Mouse (Mus musculus) heart, embryonic 15.5 days (tissue): ENCODE results near the gene Ap2a1. TPM values are rescaled to one million over a fixed set of nuclear protein-coding genes. Genes with fewer than 3 reads are reported as not detected.
A peak's percentile ranks its signal among the peaks of the same experiment; 100 is the strongest.

Experiments
- ATAC-seq: fragments of 200-750 bp; cut with Nextera tagmentation; replicated peaks from 2 replicates; pipeline ENCODE4 v1.8.0; 2017; ENCODE audit warnings: low read depth, moderate TSS enrichment; ENCODE audit not compliant: insufficient number of reproducible peaks, insufficient read depth, low FRiP score
- H3K27ac ChIP-seq: fragments of 300-500 bp; sonication (generic); 2 replicates; pipeline ENCODE4 v1.5.1; 2015; ENCODE audit warnings: mild to moderate bottlenecking, inconsistent platforms
- H3K27me3 ChIP-seq: fragments of 300-500 bp; sonication (generic); 2 replicates; pipeline ENCODE4 v1.6.1; 2015; ENCODE audit warnings: inconsistent platforms
- H3K36me3 ChIP-seq: fragments of 300-500 bp; sonication (generic); 2 replicates; pipeline ENCODE4 v1.6.1; 2015; ENCODE audit warnings: mild to moderate bottlenecking, inconsistent platforms
- H3K4me1 ChIP-seq: fragments of 300-500 bp; sonication (generic); replicated peaks from 2 replicates; pipeline ENCODE4 v1.6.1; 2015; ENCODE audit warnings: inconsistent platforms
- H3K4me2 ChIP-seq: fragments of 300-500 bp; sonication (generic); 2 replicates; pipeline ENCODE4 v1.6.1; 2015; ENCODE audit warnings: inconsistent platforms, mild to moderate bottlenecking, moderate library complexity
- H3K4me3 ChIP-seq: fragments of 300-500 bp; sonication (generic); 2 replicates; pipeline ENCODE4 v1.5.1; 2015; ENCODE audit warnings: mild to moderate bottlenecking, inconsistent platforms
- H3K9ac ChIP-seq: fragments of 300-500 bp; sonication (generic); 2 replicates; pipeline ENCODE4 v1.6.1; 2015; ENCODE audit warnings: mild to moderate bottlenecking, inconsistent platforms
- H3K9me3 ChIP-seq: fragments of 300-500 bp; sonication (generic); replicated peaks from 2 replicates; pipeline ENCODE4 v1.6.1; 2016; ENCODE audit warnings: inconsistent platforms
- WGBS: fragments of 180-500 bp; shearing (Covaris S2); methylation state at CpG from one replicate; pipeline ENCODE4 v1.1.7; 2015; ENCODE audit warnings: mixed read lengths; 5-methylcytosine and 5-hydroxymethylcytosine counted together
- polyA plus RNA-seq: library from polyadenylated mRNA; unstranded; fragments of >200 nt; fragmentation: Nextera tagmentation; extraction: Ambion mirVana; gene quantifications from 2 replicates; pipeline ENCODE4 v1.2.1, GENCODE M21; 2015

The Ap2a1 gene
- polyA plus RNA-seq, 1 experiment from 2014 or later: 51.9 TPM

DNA sequence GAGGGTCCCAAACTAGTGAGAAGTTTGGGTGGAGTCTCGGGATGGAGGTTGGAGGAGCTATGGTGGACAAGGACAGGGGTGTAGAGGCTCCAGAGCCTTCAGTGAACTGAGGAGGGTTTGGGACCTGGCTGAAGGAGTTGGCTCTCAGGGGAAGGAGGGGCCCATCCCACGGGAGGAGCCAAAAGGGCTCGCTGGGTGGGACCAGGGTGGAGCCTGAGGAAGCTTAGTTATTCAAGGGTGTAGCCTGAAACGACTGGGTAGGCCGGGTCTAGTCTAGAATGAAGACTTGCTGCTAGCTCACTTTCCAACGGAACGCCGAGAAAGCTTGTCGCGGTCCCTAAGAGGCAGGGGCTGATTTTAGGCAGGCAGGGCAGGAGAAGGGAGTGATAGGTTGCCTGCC is 22.7 kb upstream of the Ap2a1 start:
- WGBS: under 1% methylated on average over 10 of the region's 10 CpGs
- H3K27ac ChIP-seq: peak overlapping the region; percentile 72
- peak overlapping the region; percentile 95 for H3K4me2 ChIP-seq
- peak overlapping the region; percentile 58 for H3K4me3 ChIP-seq
- peaks cover 39% of the 10 kb centered on the region for H3K27me3 ChIP-seq
- H3K9me3 ChIP-seq: no peaks in the 10 kb centered on the region
- no peaks in the 10 kb centered on the region for H3K36me3 ChIP-seq
- H3K9ac ChIP-seq: peak overlapping the region; percentile 67
- ATAC-seq: peak; percentile 72
- H3K4me1 ChIP-seq: peaks cover 18% of the 10 kb centered on the region

DNA sequence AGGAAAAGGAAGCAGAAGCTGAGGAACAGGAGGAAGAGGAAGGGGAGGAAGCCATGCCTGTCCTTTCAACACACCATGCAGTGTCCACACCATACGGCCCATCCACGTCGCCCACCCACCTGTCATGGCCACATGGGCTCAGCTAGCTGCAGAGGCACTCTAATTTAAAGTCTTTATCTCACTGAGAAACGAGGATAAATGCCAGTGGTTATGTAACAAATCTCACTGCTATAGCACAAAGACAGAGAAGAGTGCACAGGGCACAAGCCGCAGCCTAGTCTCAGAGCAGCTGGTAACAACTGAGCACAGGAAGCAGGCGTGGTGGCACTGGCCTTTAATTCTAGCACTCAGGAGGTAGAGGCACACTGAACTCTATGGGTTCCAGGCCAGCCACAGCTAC is 20.6 kb upstream of the Ap2a1 start:
- Histone ChIP-seq H3K27ac (no peak overlapping the region), H3K9ac (no peak overlapping the region), H3K4me1 (peaks cover 18% of the 10 kb centered on the region), H3K4me2 (no peak overlapping the region), H3K27me3 (peaks cover 39% of the 10 kb centered on the region), H3K36me3 (no peaks in the 10 kb centered on the region), H3K4me3 (no peak overlapping the region), H3K9me3 (no peaks in the 10 kb centered on the region)
- WGBS: 66% methylated on average over 6 of the region's 6 CpGs
- no peak for ATAC-seq

DNA sequence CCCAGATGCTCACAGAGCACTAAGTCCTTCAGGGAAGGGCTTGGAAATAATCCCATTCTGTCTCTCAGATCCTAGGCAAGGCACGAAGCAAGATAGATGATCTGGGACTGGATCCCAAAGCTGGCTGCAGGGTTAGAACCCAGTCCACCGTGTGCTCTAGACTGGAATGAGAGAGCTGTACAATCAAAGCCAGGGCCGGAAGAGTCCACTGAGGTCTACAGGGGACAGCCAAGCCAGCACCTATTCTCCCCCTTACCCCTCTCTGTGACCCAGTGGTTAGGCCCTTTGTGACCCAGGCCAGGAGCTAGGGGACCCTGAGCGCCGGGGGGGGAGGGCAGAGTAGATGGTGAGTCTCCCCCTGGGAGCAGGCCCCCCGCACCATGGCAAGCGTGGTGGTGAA is 13.6 kb upstream of the Ap2a1 start, which contains the start of gene Tsks:
TSS of gene Tsks (plus strand) at position 301 of the 400 bp plus-strand sequence.
- Histone ChIP-seq H3K9me3 (no peaks in the 10 kb centered on the region), H3K9ac (no peak within 1 kb of the TSS), H3K4me2 (no peak within 1 kb of the TSS), H3K27ac (no peak within 1 kb of the TSS), H3K36me3 (no peaks in the 10 kb centered on the region), H3K27me3 (0 out of 2 replicates have a peak, but pooled peaks cover 6% of the 10 kb centered on the region), H3K4me3 (no peak within 1 kb of the TSS), H3K4me1 (no peaks in the 10 kb centered on the region)
- WGBS: 75% methylated on average over 6 of the region's 7 CpGs
- ATAC-seq: no peak

DNA sequence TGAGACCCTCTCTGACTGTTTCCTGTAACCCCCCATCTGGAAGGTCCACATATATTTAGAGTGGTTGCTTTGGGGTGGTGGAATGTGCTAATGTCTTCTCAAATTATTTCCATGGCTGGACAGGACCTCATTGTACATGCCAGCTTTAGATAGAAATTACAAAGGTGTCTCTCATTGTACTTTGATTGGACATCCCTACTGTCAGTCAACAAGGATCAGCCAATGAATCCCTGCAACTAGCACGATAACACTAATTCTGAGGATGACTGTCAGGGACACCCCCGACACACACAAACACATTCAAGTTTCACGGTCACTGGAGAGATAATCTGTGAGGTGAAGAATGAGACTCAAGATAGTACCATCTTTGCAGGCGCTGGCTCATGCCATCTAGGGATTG is 9.4 kb upstream of the Ap2a1 start:
- no peak for ATAC-seq

DNA sequence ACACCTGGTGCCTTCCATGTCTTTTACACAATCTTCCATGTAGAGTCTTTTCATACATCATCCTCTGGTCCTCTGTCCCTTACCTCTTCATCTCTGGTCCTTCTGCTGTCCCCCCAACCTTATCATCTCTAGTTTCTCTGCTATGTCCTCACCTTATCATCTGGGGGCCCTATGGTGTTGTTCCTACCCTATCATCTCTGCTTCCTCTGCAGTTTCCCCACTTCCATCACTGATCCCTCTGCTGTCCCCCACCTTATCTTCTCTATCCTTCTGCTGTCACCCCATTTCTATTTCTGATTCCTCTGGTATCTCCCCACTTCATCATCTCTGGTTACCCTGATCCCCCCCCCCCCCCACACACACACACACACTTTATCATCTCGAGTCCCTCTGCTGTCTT is 726 bp downstream of the Ap2a1 start:
- Histone ChIP-seq H3K9me3 (no peaks in the 10 kb centered on the region), H3K9ac (peak overlapping the region; percentile 96), H3K27me3 (no peaks in the 10 kb centered on the region), H3K36me3 (peaks cover 8% of the 10 kb centered on the region; the same call in 1 of the 2 replicates), H3K27ac (peak overlapping the region; percentile 91; the same call in 1 of the 2 replicates), H3K4me3 (peak overlapping the region; percentile 99), H3K4me1 (peaks cover 22% of the 10 kb centered on the region), H3K4me2 (peak overlapping the region; percentile 74)
- WGBS: 0% methylated on average over 1 of the region's 1 CpGs
- no peak for ATAC-seq

More for the DNA sequence above, 9.4 kb upstream of the Ap2a1 start:
- H3K27ac ChIP-seq: no peak overlapping the region
- 84% methylated on average over 4 of the region's 4 CpGs for WGBS
- H3K4me3 ChIP-seq: no peak overlapping the region
- no peak overlapping the region for H3K4me2 ChIP-seq
- no peak overlapping the region for H3K9ac ChIP-seq
- no peaks in the 10 kb centered on the region for H3K27me3 ChIP-seq
- H3K4me1 ChIP-seq: no peaks in the 10 kb centered on the region
- no peaks in the 10 kb centered on the region for H3K36me3 ChIP-seq
- no peaks in the 10 kb centered on the region; the same call in 1 of the 2 replicates for H3K9me3 ChIP-seq

DNA sequence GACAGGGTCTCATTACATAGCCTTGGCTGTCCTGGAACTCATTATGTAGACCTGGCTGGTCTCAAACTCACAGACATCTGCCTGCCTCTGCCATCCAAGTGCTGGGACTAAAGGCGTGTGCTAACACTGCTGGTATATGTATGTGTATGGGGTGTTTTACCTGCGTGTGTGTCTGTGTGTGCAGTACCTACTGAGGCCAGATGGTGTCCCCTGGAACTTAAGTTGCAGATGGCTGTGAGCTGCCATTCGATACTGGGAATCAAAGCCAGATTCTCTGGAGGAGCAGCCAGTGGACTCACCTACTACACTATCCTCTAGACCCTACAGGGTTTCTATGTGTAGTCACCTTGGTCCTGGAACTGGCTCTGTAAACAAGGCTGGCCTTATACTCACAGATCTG is 3.8 kb downstream of the Ap2a1 start:
- Histone ChIP-seq H3K9ac (no peak overlapping the region), H3K9me3 (no peaks in the 10 kb centered on the region), H3K27ac (no peak overlapping the region), H3K27me3 (no peaks in the 10 kb centered on the region), H3K4me3 (no peak overlapping the region), H3K36me3 (peaks cover 27% of the 10 kb centered on the region), H3K4me1 (peaks cover 20% of the 10 kb centered on the region), H3K4me2 (no peak overlapping the region)
- 80% methylated on average over 3 of the region's 3 CpGs for WGBS
- ATAC-seq: no peak

DNA sequence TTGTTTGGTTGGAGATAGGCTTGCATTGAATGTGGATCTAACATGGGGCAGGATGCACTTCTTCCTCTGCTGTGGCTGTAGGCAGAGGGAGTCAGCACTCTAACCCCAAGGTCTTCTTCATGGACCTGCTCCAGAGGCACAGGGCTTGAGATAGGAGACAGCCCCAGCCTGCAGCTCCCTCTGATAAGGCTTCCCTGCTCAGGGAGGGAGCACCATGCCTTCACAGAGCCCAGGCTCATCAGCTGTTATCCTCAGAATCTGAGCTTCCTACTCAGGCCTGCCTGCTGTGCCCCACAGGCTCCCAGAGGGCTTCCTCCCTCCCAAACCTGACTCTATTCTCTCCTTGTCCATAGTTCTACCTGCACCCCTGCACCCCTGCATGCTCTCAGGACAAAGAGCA is 6.8 kb downstream of the Ap2a1 start:
- Histone ChIP-seq H3K4me1 (peaks cover 13% of the 10 kb centered on the region), H3K27ac (no peak overlapping the region), H3K9ac (no peak overlapping the region), H3K4me2 (no peak overlapping the region), H3K27me3 (no peaks in the 10 kb centered on the region), H3K4me3 (no peak overlapping the region), H3K36me3 (peaks cover 27% of the 10 kb centered on the region), H3K9me3 (no peaks in the 10 kb centered on the region)
- no peak; the same call in 1 of the 2 replicates for ATAC-seq

DNA sequence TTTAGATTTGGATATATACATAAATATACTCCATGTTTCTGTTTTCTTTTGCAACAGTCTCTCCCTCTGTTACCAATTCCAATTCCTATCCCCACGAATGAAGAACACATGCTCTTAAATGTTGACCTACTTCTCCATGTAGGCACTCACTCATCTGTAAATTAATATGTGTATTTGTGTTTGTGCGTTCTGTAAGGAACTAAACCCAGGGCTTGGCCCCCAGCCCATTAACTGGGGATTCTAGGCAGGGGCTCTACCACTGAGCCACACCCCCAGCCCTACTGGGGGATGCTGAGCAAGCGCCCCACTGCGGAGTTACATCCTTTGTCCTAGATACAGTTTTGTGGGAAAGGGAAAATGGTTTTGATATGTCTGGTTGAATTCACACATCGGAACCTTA is 10.2 kb downstream of the Ap2a1 start:
- ATAC-seq: no peak
- H3K27me3 ChIP-seq: no peaks in the 10 kb centered on the region
- H3K4me2 ChIP-seq: no peak overlapping the region
- H3K36me3 ChIP-seq: peaks cover 32% of the 10 kb centered on the region
- H3K27ac ChIP-seq: no peak overlapping the region
- H3K9me3 ChIP-seq: no peaks in the 10 kb centered on the region
- H3K4me3 ChIP-seq: no peak overlapping the region
- peaks cover 16% of the 10 kb centered on the region for H3K4me1 ChIP-seq
- no peak overlapping the region for H3K9ac ChIP-seq
- 93% methylated on average over 5 of the region's 5 CpGs for WGBS

DNA sequence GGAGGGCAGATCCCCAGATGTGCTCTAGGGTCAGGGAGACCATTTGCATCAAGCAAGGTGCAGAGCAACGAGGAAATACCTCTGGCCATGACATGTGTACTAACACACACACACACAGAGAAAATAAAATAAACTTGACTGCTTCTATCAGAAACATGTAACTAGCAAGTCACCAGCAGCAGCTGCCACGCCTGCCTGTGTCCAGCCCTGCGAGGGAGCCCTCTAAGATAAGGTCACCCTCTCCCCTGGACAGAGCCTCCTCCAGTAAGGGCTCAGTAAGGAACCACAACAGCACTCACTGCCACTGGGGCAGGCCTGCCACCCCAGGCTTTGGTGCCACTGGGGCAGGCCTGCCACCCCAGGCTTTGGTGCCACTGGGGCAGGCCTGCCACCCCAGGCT is 11.1 kb downstream of the Ap2a1 start:
- H3K9ac ChIP-seq: no peak overlapping the region
- H3K4me3 ChIP-seq: no peak overlapping the region
- ATAC-seq: no peak
- H3K4me2 ChIP-seq: no peak overlapping the region
- H3K9me3 ChIP-seq: no peaks in the 10 kb centered on the region
- 63% methylated on average over 3 of the region's 3 CpGs for WGBS
- H3K4me1 ChIP-seq: peaks cover 16% of the 10 kb centered on the region
- H3K36me3 ChIP-seq: peaks cover 30% of the 10 kb centered on the region
- no peaks in the 10 kb centered on the region for H3K27me3 ChIP-seq
- H3K27ac ChIP-seq: no peak overlapping the region

DNA sequence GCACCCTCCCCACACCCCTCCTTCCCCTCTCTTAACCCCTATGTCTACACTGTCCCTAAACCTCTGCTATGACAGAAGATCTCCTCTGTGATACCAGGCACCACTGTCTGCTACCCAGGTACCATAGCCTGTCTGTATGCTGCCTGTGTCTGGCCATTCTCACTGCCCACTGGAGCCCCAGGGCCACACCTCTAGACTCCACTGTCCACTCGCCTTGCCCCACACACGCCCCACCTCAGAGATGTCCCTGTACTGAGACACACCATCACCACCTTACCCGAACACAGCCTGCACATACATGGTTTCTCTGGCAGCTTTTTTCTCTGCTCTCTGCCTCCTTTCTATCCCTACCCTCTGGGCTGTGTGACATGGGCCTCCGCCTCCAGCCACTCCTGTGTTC is 12.4 kb downstream of the Ap2a1 start:
- no peak overlapping the region for H3K4me2 ChIP-seq
- no peaks in the 10 kb centered on the region for H3K9me3 ChIP-seq
- no peak overlapping the region for H3K9ac ChIP-seq
- ATAC-seq: 0 out of 2 replicates have a peak, but pooled peaks have one; percentile 7
- no peaks in the 10 kb centered on the region for H3K27me3 ChIP-seq
- peaks cover 16% of the 10 kb centered on the region for H3K4me1 ChIP-seq
- H3K4me3 ChIP-seq: no peak overlapping the region
- H3K36me3 ChIP-seq: peaks cover 20% of the 10 kb centered on the region; the same call in 1 of the 2 replicates
- WGBS: 90% methylated on average over 4 of the region's 4 CpGs
- no peak overlapping the region for H3K27ac ChIP-seq

DNA sequence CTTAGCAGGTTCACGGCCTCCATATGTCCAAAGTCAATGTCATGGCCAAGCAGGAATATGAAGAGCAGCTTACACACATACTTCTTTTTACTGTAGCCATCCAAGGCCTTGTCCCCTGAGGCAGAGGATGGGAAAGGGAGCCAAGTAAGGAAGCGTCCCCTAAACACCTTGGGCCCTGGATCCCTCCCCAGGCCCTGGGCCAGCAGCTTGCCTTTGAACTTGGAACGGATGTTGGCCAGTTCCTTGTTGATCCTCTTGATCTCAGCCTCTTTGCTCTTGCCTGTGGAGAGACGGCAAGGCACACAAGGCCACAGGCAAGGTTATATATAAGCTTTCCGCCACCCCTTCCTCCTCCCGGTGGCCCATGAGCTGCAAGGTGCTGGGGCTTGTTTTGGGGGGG is 13.1 kb downstream of the Ap2a1 start:
- Histone ChIP-seq H3K4me1 (peaks cover 16% of the 10 kb centered on the region), H3K27me3 (no peaks in the 10 kb centered on the region), H3K4me2 (no peak overlapping the region), H3K9ac (no peak overlapping the region), H3K4me3 (no peak overlapping the region), H3K27ac (no peak overlapping the region), H3K36me3 (peaks cover 17% of the 10 kb centered on the region; the same call in 1 of the 2 replicates), H3K9me3 (no peaks in the 10 kb centered on the region)
- 80% methylated on average over 6 of the region's 6 CpGs for WGBS
- no peak for ATAC-seq

DNA sequence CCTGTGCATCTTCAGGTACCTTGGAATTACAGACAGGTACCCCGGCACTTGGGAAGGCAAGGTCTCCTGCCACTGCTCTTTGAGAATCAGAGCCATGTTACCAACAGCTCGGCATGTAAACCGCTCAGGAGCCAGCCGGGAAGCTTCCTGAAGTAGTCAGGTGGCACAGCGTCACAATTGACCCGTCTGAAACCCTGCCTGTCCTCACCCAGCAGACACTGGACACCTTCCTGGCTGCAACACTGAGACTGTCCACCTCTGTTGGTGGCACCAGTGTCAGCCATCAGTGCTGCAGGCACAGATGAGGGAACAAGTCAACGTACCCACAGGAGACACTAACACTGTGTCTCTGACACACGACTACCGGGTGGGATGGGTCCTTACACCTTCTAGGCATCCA is 14.0 kb downstream of the Ap2a1 start:
- H3K4me1 ChIP-seq: peaks cover 16% of the 10 kb centered on the region
- H3K9me3 ChIP-seq: no peaks in the 10 kb centered on the region
- H3K27me3 ChIP-seq: no peaks in the 10 kb centered on the region
- H3K9ac ChIP-seq: no peak overlapping the region
- H3K4me2 ChIP-seq: no peak overlapping the region
- H3K4me3 ChIP-seq: no peak overlapping the region
- ATAC-seq: no peak
- 85% methylated on average over 9 of the region's 9 CpGs for whole genome bisulfite sequencing
- no peak overlapping the region for H3K27ac ChIP-seq
- H3K36me3 ChIP-seq: peaks cover 26% of the 10 kb centered on the region; the same call in 1 of the 2 replicates
